Mouse (Mus musculus): Measurements from ENCODE around the gene Kif21b. TPM values are rescaled to one million over a fixed set of nuclear protein-coding genes. Genes with fewer than 3 reads are reported as not detected.

The Kif21b gene
- polyA plus RNA-seq, 1 experiment from 2014 or later: 17.0 TPM

DNA sequence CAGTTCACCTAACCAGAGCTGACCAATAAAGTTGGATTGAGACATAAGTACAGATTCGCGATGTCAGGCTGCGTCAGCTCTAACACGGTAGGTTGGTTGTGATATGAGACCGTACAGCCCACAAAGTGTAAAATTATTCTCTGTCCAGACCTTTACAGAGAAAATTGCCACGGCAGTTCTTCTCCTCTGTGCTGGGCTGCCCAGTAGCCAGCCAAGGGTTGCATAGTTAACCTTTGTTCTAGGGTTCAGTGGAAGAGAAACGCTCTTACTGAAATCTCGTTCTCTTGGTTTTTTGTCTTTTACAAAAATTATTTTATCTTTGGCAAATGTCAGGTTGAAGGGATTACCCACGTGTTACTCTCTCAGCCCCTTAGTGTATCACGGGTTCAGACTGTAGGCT, 91.2 kb downstream of the Kif21b start:
- 85% methylated on average over 10 of the region's 10 CpGs for WGBS
- peaks cover 22% of the 10 kb centered on the region for H3K36me3 ChIP-seq (ENCODE audit: control insufficient read depth, insufficient read depth, low read length)

GRCm38 (mm10) chr1:136223758-136224342, 92.7 kb downstream of the Kif21b start:
- no peak overlapping the region for H3K4me2 ChIP-seq (ENCODE audit: low read depth)
- peaks cover 19% of the 10 kb centered on the region for H3K36me3 ChIP-seq (ENCODE audit: control insufficient read depth, insufficient read depth, low read length)
- no peak overlapping the region for H3K9ac ChIP-seq (ENCODE audit: low read length)
- no peak overlapping the region for H3K4me3 ChIP-seq (ENCODE audit: low read depth, low read length)
- H3K27ac ChIP-seq (ENCODE audit: low read depth, low read length): no peak overlapping the region
- no peaks in the 10 kb centered on the region for H3K27me3 ChIP-seq (ENCODE audit: control insufficient read depth, insufficient read depth, low read length)
- H3K9me3 ChIP-seq (ENCODE audit: control insufficient read depth, low read length): no peaks in the 10 kb centered on the region
- WGBS: 83% methylated on average over 10 of the region's 10 CpGs
- H3K4me1 ChIP-seq (ENCODE audit: control insufficient read depth, insufficient read depth, low read length): peaks cover 8% of the 10 kb centered on the region
- DNase-seq (ENCODE audit: low spot score) (no peak), ATAC-seq (ENCODE audit: insufficient read depth, low FRiP score, low TSS enrichment) (no peak)

More for the DNA sequence above, 91.2 kb downstream of the Kif21b start:
- Histone ChIP-seq H3K9me3 (ENCODE audit: control insufficient read depth, low read length) (no peaks in the 10 kb centered on the region), H3K27me3 (ENCODE audit: control insufficient read depth, insufficient read depth, low read length) (no peaks in the 10 kb centered on the region), H3K9ac (ENCODE audit: low read length) (no peak overlapping the region), H3K4me3 (ENCODE audit: low read depth, low read length) (no peak overlapping the region), H3K27ac (ENCODE audit: low read depth, low read length) (no peak overlapping the region), H3K4me2 (ENCODE audit: low read depth) (no peak overlapping the region), H3K4me1 (ENCODE audit: control insufficient read depth, insufficient read depth, low read length) (no peaks in the 10 kb centered on the region)
- ATAC-seq (ENCODE audit: insufficient read depth, low FRiP score, low TSS enrichment) (no peak), DNase-seq (ENCODE audit: low spot score) (no peak)

DNA sequence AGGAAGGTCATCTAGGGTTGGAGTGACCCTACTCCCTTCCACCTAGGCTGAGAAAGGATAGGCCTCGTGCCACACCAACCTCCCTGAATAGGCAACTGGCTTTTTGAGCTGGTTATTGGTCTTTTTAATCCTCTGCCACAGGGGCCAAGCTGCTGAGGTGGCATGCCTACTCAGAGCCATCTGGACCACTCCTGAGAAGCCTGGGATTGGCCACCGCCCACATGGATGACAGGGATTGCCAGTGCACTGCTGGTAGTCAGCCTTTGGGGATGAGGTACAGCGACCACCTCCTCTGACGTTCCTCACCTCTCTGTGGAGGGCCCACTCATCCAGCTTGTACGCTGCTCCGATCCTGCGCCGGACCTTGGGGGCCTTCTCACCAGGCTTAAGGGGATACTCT, 94.7 kb downstream of the Kif21b start:
- Histone ChIP-seq H3K4me3 (ENCODE audit: low read depth, low read length) (no peak overlapping the region), H3K9me3 (ENCODE audit: control insufficient read depth, low read length) (no peaks in the 10 kb centered on the region), H3K27me3 (ENCODE audit: control insufficient read depth, insufficient read depth, low read length) (no peaks in the 10 kb centered on the region), H3K27ac (ENCODE audit: low read depth, low read length) (no peak overlapping the region), H3K36me3 (ENCODE audit: control insufficient read depth, insufficient read depth, low read length) (peaks cover 14% of the 10 kb centered on the region), H3K4me2 (ENCODE audit: low read depth) (no peak overlapping the region), H3K9ac (ENCODE audit: low read length) (no peak overlapping the region), H3K4me1 (ENCODE audit: control insufficient read depth, insufficient read depth, low read length) (peaks cover 27% of the 10 kb centered on the region)
- ATAC-seq (ENCODE audit: insufficient read depth, low FRiP score, low TSS enrichment) (no peak), DNase-seq (ENCODE audit: low spot score) (no peak)
- WGBS: 98% methylated on average over 8 of the region's 8 CpGs

GRCm38 (mm10) chr1:136226626-136227025, 95.4 kb downstream of the Kif21b start:
- WGBS: 93% methylated on average over 8 of the region's 8 CpGs
- no peak overlapping the region for H3K27ac ChIP-seq (ENCODE audit: low read depth, low read length)
- DNase-seq (ENCODE audit: low spot score) (no peak), ATAC-seq (ENCODE audit: insufficient read depth, low FRiP score, low TSS enrichment) (no peak)
- H3K4me2 ChIP-seq (ENCODE audit: low read depth): no peak overlapping the region
- H3K4me3 ChIP-seq (ENCODE audit: low read depth, low read length): no peak overlapping the region
- H3K9ac ChIP-seq (ENCODE audit: low read length): no peak overlapping the region
- H3K9me3 ChIP-seq (ENCODE audit: control insufficient read depth, low read length): no peaks in the 10 kb centered on the region
- peaks cover 14% of the 10 kb centered on the region for H3K36me3 ChIP-seq (ENCODE audit: control insufficient read depth, insufficient read depth, low read length)
- peaks cover 35% of the 10 kb centered on the region for H3K4me1 ChIP-seq (ENCODE audit: control insufficient read depth, insufficient read depth, low read length)
- H3K27me3 ChIP-seq (ENCODE audit: control insufficient read depth, insufficient read depth, low read length): no peaks in the 10 kb centered on the region

Other genes with a start within 250 kb of the Kif21b start
- gene Pkp1, start 212.2 kb upstream of the Kif21b start, polyA plus RNA-seq (2014; fragmentation: Nextera tagmentation; extraction: Ambion mirVana): 0.12 and 0.24 TPM in 2 replicates
- not detected in 2 replicates for gene Igfn1, start 125.0 kb upstream of the Kif21b start, polyA plus RNA-seq (2014; fragmentation: Nextera tagmentation; extraction: Ambion mirVana)
- 64.6 and 79.4 TPM in 2 replicates for gene Tmem9, start 123.2 kb upstream of the Kif21b start, polyA plus RNA-seq (2014; fragmentation: Nextera tagmentation; extraction: Ambion mirVana)
- gene Ascl5, start 80.6 kb upstream of the Kif21b start, polyA plus RNA-seq (2014; fragmentation: Nextera tagmentation; extraction: Ambion mirVana): not detected in 2 replicates
- 0.73 and 1.2 TPM in 2 replicates for gene Cacna1s, start 78.6 kb upstream of the Kif21b start, polyA plus RNA-seq (2014; fragmentation: Nextera tagmentation; extraction: Ambion mirVana)
- not detected in 2 replicates for gene Mroh3, start 81.4 kb downstream of the Kif21b start, polyA plus RNA-seq (2014; fragmentation: Nextera tagmentation; extraction: Ambion mirVana)
- 16.5 and 17.2 TPM in 2 replicates for gene Inava, start 102.9 kb downstream of the Kif21b start, polyA plus RNA-seq (2014; fragmentation: Nextera tagmentation; extraction: Ambion mirVana)
- gene Gpr25, start 129.5 kb downstream of the Kif21b start, polyA plus RNA-seq (2014; fragmentation: Nextera tagmentation; extraction: Ambion mirVana): not detected in 2 replicates
- 34.7 and 34.9 TPM in 2 replicates for gene Camsap2, start 214.7 kb downstream of the Kif21b start, polyA plus RNA-seq (2014; fragmentation: Nextera tagmentation; extraction: Ambion mirVana)

Data from neural tube, embryonic 11.5 days (tissue).